Mouse (Mus musculus): ENCODE data around the gene Nfkb2. TPM values are rescaled to one million over a fixed set of nuclear protein-coding genes. Genes with fewer than 3 reads are reported as not detected.

Nfkb2 gene
- polyA plus RNA-seq, 1 experiment: 67.2 TPM

- Histone ChIP-seq H3K4me2 (ENCODE audit: low read depth) (peak overlapping the region; percentile 69), H3ac (ENCODE audit: control insufficient read depth, insufficient read length) (peak overlapping the region; percentile 27), H3K79me2 (ENCODE audit: control insufficient read depth, insufficient read depth) (no peaks in the 10 kb centered on the region), H3K4me3 (peak overlapping the region; percentile 77), H3K36me3 (ENCODE audit: control insufficient read depth, insufficient read depth) (no peaks in the 10 kb centered on the region), H3K27me3 (ENCODE audit: control insufficient read depth, insufficient read depth, insufficient read length) (peaks cover 22% of the 10 kb centered on the region)
- no peak for TF ChIP-seq POLR2A (IDR thresholded peaks at IDR 0.05; ENCODE audit: insufficient read length, low read depth)
- no peak for TF ChIP-seq USF1 (IDR thresholded peaks at IDR 0.05; ENCODE audit: low read depth)
- TF ChIP-seq POLR2AphosphoS2 (IDR thresholded peaks at IDR 0.05; ENCODE audit: insufficient read length, low read depth): no peak
- no peak for TF ChIP-seq TCF3 (IDR thresholded peaks at IDR 0.05; ENCODE audit: insufficient read length, low read depth)
- TF ChIP-seq REST (IDR thresholded peaks at IDR 0.05; ENCODE audit: insufficient read depth, insufficient read length): no peak
- TF ChIP-seq SRF (IDR thresholded peaks at IDR 0.05; ENCODE audit: control insufficient read depth, insufficient read length, low read depth): no peak
- TF ChIP-seq MAX (IDR thresholded peaks at IDR 0.05; ENCODE audit: low read depth): no peak
- no peak for TF ChIP-seq CEBPB (IDR thresholded peaks at IDR 0.05; ENCODE audit: insufficient read depth, poor library complexity, severe bottlenecking)
- no peak for TF ChIP-seq E2F4 (IDR thresholded peaks at IDR 0.05; ENCODE audit: insufficient read depth)
- no peak for TF ChIP-seq MYOD1 (IDR thresholded peaks at IDR 0.05; ENCODE audit: control insufficient read depth in 1 of 3, insufficient read length in 2 of 3, low read depth in 2 of 3)
- TF ChIP-seq MYOG (IDR thresholded peaks at IDR 0.05; ENCODE audit: control insufficient read depth in 1 of 3, insufficient read depth in 1 of 3, insufficient read length in 2 of 3, low read depth in 2 of 3): no peak
- TF ChIP-seq TCF12 (IDR thresholded peaks at IDR 0.05; ENCODE audit: insufficient read depth, poor library complexity, severe bottlenecking): no peak
Observed at GRCm38 (mm10) chr19:46327531-46328064, 23.5 kb downstream of the Nfkb2 start.

- H3K36me3 ChIP-seq (ENCODE audit: control insufficient read depth, insufficient read depth): no peaks in the 10 kb centered on the region
- H3K4me3 ChIP-seq: peak within 1 kb of the TSS; percentile 77
- TF ChIP-seq POLR2A (IDR thresholded peaks at IDR 0.05; ENCODE audit: insufficient read length, low read depth) (peak; percentile 81), SRF (IDR thresholded peaks at IDR 0.05; ENCODE audit: control insufficient read depth, insufficient read length, low read depth) (no peak), MYOG (IDR thresholded peaks at IDR 0.05; ENCODE audit: control insufficient read depth in 1 of 3, insufficient read depth in 1 of 3, insufficient read length in 2 of 3, low read depth in 2 of 3) (peak in 2 of 3 experiments; percentile 43 to 66), CEBPB (IDR thresholded peaks at IDR 0.05; ENCODE audit: insufficient read depth, poor library complexity, severe bottlenecking) (no peak), MYOD1 (IDR thresholded peaks at IDR 0.05; ENCODE audit: control insufficient read depth in 1 of 3, insufficient read length in 2 of 3, low read depth in 2 of 3) (peak in 2 of 3 experiments; percentile 37 to 75), POLR2AphosphoS2 (IDR thresholded peaks at IDR 0.05; ENCODE audit: insufficient read length, low read depth) (peak; percentile 73)
- peak within 1 kb of the TSS; percentile 87 for H3K4me2 ChIP-seq (ENCODE audit: low read depth)
- H3ac ChIP-seq (ENCODE audit: control insufficient read depth, insufficient read length): peak within 1 kb of the TSS; percentile 27
- H3K79me2 ChIP-seq (ENCODE audit: control insufficient read depth, insufficient read depth): no peaks in the 10 kb centered on the region
- peaks cover 14% of the 10 kb centered on the region for H3K27me3 ChIP-seq (ENCODE audit: control insufficient read depth, insufficient read depth, insufficient read length)
Observed at GRCm38 (mm10) chr19:46328081-46329030, 24.2 kb downstream of the Nfkb2 start, which contains the start of gene Fbxl15. Gene Fbxl15, plus strand, starts transcription at chr19:46328184.

- no peaks in the 10 kb centered on the region for H3K79me2 ChIP-seq (ENCODE audit: control insufficient read depth, insufficient read depth)
- TF ChIP-seq MYOG (IDR thresholded peaks at IDR 0.05; ENCODE audit: control insufficient read depth in 1 of 3, insufficient read depth in 1 of 3, insufficient read length in 2 of 3, low read depth in 2 of 3) (no peak), E2F4 (IDR thresholded peaks at IDR 0.05; ENCODE audit: insufficient read depth) (no peak), MAX (IDR thresholded peaks at IDR 0.05; ENCODE audit: low read depth) (no peak)
- peak overlapping the region; percentile 87 for H3K4me2 ChIP-seq (ENCODE audit: low read depth)
- peaks cover 8% of the 10 kb centered on the region for H3K27me3 ChIP-seq (ENCODE audit: control insufficient read depth, insufficient read depth, insufficient read length)
- peak overlapping the region; percentile 27 for H3ac ChIP-seq (ENCODE audit: control insufficient read depth, insufficient read length)
- peak overlapping the region; percentile 77 for H3K4me3 ChIP-seq
- no peaks in the 10 kb centered on the region for H3K36me3 ChIP-seq (ENCODE audit: control insufficient read depth, insufficient read depth)
Observed at GRCm38 (mm10) chr19:46329031-46329641, 25.0 kb downstream of the Nfkb2 start.

- Histone ChIP-seq H3ac (ENCODE audit: control insufficient read depth, insufficient read length) (no peak overlapping the region), H3K36me3 (ENCODE audit: control insufficient read depth, insufficient read depth) (no peaks in the 10 kb centered on the region), H3K79me2 (ENCODE audit: control insufficient read depth, insufficient read depth) (no peaks in the 10 kb centered on the region), H3K4me2 (ENCODE audit: low read depth) (peak overlapping the region; percentile 87), H3K27me3 (ENCODE audit: control insufficient read depth, insufficient read depth, insufficient read length) (no peaks in the 10 kb centered on the region), H3K4me3 (peak overlapping the region; percentile 77)
- no peak for TF ChIP-seq MAX (IDR thresholded peaks at IDR 0.05; ENCODE audit: low read depth)
- no peak for TF ChIP-seq USF1 (IDR thresholded peaks at IDR 0.05; ENCODE audit: low read depth)
- no peak for TF ChIP-seq E2F4 (IDR thresholded peaks at IDR 0.05; ENCODE audit: insufficient read depth)
- peak; percentile 83 for TF ChIP-seq POLR2AphosphoS2 (IDR thresholded peaks at IDR 0.05; ENCODE audit: insufficient read length, low read depth)
- no peak for TF ChIP-seq POLR2A (IDR thresholded peaks at IDR 0.05; ENCODE audit: insufficient read length, low read depth)
- no peak for TF ChIP-seq MYOD1 (IDR thresholded peaks at IDR 0.05; ENCODE audit: control insufficient read depth in 1 of 3, insufficient read length in 2 of 3, low read depth in 2 of 3)
- peak in 1 of 3 experiments; percentile 27 for TF ChIP-seq MYOG (IDR thresholded peaks at IDR 0.05; ENCODE audit: control insufficient read depth in 1 of 3, insufficient read depth in 1 of 3, insufficient read length in 2 of 3, low read depth in 2 of 3)
Observed at GRCm38 (mm10) chr19:46329951-46330350, 25.8 kb downstream of the Nfkb2 start.
